Mouse (Mus musculus) hindbrain, embryonic 14.5 days (tissue): ENCODE measurements at regions not wholly inside any gene's neighbourhood (a gene's known extent, or its start where the extent isn't known, plus 50 kb on each side); places are given as distances from the start of the nearest gene placed in this dataset.
A peak's percentile ranks its signal among the peaks of the same experiment; 100 is the strongest.

Experiments used
- ATAC-seq: fragments of 200-750 bp; cut with Nextera tagmentation; 2 replicates; pipeline ENCODE4 v1.8.0; 2017; ENCODE audit warnings: moderate number of reproducible peaks, mild to moderate bottlenecking, moderate TSS enrichment, moderate library complexity; ENCODE audit not compliant: low FRiP score
- DNase-seq: peaks from one replicate; pipeline ENCODE4 v3.0.0-alpha.2; 2015; ENCODE audit warnings: low spot score
- H3K27ac ChIP-seq: fragments of 300-500 bp; sonication (generic); 2 replicates; pipeline ENCODE4 v1.5.1; 2014; ENCODE audit warnings: mild to moderate bottlenecking, moderate library complexity
- H3K27me3 ChIP-seq: fragments of 300-500 bp; sonication (generic); 2 replicates; pipeline ENCODE4 v1.6.1; 2014; ENCODE audit warnings: mild to moderate bottlenecking, low read length, mixed read lengths; ENCODE audit not compliant: control insufficient read depth, insufficient read depth
- H3K36me3 ChIP-seq: fragments of 300-500 bp; sonication (generic); replicated peaks from 2 replicates; pipeline ENCODE4 v1.6.1; 2014; ENCODE audit not compliant: control insufficient read depth, insufficient read depth
- H3K4me1 ChIP-seq: fragments of 300-500 bp; sonication (generic); replicated peaks from 2 replicates; pipeline ENCODE4 v1.6.1; 2014; ENCODE audit warnings: antibody characterized with exemption, low read length, mixed read lengths; ENCODE audit not compliant: control insufficient read depth, insufficient read depth
- H3K4me2 ChIP-seq: fragments of 300-500 bp; sonication (generic); replicated peaks from 2 replicates; pipeline ENCODE4 v1.6.1; 2014; ENCODE audit warnings: mild to moderate bottlenecking, moderate library complexity
- H3K4me3 ChIP-seq: fragments of 300-500 bp; sonication (generic); replicated peaks from 2 replicates; pipeline ENCODE4 v1.5.1; 2014; ENCODE audit warnings: mild to moderate bottlenecking, low read length
- H3K9ac ChIP-seq: fragments of 300-500 bp; sonication (generic); 2 replicates; pipeline ENCODE4 v1.6.1; 2014
- H3K9me3 ChIP-seq: fragments of 300-500 bp; sonication (generic); 2 replicates; pipeline ENCODE4 v1.6.1; 2016; ENCODE audit warnings: low read length; ENCODE audit not compliant: control insufficient read depth
- WGBS: fragments of 180-500 bp; shearing (Covaris S2); extraction: QIAGEN DNeasy Blood & Tissue Kit; methylation state at CpG from one replicate; pipeline ENCODE4 v1.1.7; 2014; 5-methylcytosine and 5-hydroxymethylcytosine counted together

DNA sequence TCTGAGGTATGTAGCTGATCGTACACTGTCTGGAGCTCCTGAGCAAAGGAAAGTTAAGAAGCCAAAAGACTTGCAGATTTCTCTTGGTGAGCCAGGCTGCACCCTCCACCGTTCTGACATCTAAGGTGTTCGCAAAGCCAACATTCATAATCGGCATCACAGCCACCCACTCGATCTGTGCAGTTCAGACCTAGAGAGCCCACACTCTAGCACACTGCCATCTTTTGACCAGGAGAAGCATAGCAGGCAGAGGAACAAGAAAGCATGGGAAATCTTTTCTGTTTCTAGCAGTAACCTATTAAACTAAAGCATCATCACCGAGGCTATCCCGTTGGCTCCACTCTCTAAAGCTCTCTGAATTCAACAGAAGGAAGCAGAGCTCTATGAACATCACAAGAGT lies 59.2 kb downstream of the Areg start:
- Histone ChIP-seq H3K4me2 (no peak overlapping the region), H3K4me1 (no peaks in the 10 kb centered on the region), H3K9ac (no peak overlapping the region), H3K4me3 (no peak overlapping the region), H3K36me3 (no peaks in the 10 kb centered on the region), H3K27ac (no peak overlapping the region), H3K27me3 (no peaks in the 10 kb centered on the region), H3K9me3 (no peaks in the 10 kb centered on the region)
- 53% methylated on average over 7 of the region's 7 CpGs for WGBS
- DNase-seq (peak; percentile 64), ATAC-seq (peak; percentile 75)

DNA sequence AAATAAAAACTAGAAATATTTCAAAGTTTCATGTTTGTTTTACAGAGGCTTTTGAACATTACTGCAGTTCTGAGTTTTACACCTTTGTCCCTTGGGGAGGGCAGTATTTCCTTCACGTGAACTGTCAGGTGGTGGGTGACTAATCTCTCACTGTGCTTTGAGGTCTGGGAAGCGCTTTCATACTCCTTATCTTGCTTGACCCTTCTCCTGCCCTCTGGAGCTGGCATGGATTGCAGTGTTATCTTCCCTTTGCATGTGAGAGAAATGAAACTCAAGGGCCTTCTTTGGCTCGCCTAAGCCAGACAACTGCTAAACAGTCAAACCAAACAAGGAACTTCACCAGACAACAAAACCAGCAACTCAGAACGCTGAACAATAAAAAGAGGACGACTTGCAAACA lies 61.0 kb downstream of the Areg start:
- Histone ChIP-seq H3K27ac (no peak overlapping the region), H3K27me3 (no peaks in the 10 kb centered on the region), H3K9ac (no peak overlapping the region), H3K4me3 (no peak overlapping the region), H3K4me1 (no peaks in the 10 kb centered on the region), H3K4me2 (no peak overlapping the region), H3K9me3 (no peaks in the 10 kb centered on the region), H3K36me3 (no peaks in the 10 kb centered on the region)
- DNase-seq (no peak), ATAC-seq (no peak)
- WGBS, result 81% methylated on average over 5 of the region's 5 CpGs

DNA sequence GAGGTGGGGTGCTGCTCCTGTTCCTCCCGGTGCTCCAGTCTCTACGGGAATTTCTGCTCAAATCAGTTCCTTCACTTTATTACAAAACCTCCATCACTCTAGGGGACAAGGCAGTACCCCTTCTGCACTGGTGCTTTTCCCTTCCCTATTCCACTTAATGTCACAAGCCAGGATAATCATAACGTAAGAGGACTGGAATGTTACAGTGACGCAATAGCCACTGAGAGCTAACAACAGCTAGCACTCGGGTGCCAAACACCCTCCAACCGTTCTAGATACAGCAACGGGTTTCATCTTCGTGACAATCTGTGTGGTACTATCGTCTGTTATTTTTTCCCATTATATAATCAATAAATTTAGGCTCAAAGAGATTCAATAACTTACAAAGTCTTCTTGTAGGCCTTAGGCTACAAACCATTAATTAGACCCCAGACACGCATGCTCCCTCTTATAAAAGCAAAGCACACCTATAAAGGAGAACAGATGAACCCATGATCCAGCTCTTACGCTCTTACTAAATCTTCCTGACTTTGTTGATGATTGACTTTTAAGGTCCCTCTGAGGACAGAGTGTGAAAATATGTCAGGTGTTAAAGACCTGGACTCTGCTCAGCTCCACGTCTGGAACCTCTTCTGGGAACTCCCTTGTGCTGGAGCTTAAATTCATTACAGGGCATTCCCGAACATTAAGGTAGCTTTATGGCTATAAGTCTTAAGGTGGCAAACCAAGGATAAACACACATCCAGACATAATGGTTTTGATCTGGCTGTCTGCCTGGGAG lies 65.0 kb downstream of the Areg start:
- Histone ChIP-seq H3K9ac (no peak overlapping the region), H3K4me3 (no peak overlapping the region), H3K9me3 (no peaks in the 10 kb centered on the region), H3K27me3 (no peaks in the 10 kb centered on the region), H3K36me3 (no peaks in the 10 kb centered on the region), H3K27ac (no peak overlapping the region), H3K4me1 (no peaks in the 10 kb centered on the region), H3K4me2 (no peak overlapping the region)
- WGBS, result 88% methylated on average over 13 of the region's 13 CpGs
- ATAC-seq, result no peak
- DNase-seq, result no peak

DNA sequence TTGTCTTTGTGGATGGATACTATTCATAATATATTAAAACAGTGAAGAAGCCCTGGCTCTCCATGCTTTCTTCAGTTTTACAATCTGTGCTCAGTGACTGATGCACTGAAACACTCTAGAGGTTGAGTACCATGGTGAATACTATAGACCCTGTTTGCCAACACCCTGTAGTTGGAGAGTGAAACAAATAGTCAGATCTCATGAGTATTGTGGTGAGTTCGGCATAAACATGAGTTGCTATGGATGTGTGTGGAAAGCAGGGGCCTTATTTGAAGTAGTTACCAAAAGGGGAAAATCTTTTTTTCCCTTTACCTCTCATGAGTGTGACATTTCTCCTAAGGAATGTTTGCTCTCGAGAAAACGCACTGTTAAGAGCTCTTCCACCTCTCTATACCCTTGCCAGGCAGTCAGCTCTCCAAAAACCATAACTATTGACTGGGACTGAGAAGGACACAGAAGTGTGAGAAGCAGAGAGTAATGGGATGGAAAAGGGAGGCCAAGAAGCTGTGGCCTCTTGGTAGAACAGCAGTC lies 66.0 kb downstream of the Areg start:
- Histone ChIP-seq H3K27me3 (no peaks in the 10 kb centered on the region), H3K9ac (no peak overlapping the region), H3K4me2 (no peak overlapping the region), H3K4me3 (no peak overlapping the region), H3K4me1 (no peaks in the 10 kb centered on the region), H3K9me3 (no peaks in the 10 kb centered on the region), H3K36me3 (no peaks in the 10 kb centered on the region), H3K27ac (no peak overlapping the region)
- ATAC-seq (no peak), DNase-seq (no peak)
- WGBS, result 89% methylated on average over 3 of the region's 3 CpGs

DNA sequence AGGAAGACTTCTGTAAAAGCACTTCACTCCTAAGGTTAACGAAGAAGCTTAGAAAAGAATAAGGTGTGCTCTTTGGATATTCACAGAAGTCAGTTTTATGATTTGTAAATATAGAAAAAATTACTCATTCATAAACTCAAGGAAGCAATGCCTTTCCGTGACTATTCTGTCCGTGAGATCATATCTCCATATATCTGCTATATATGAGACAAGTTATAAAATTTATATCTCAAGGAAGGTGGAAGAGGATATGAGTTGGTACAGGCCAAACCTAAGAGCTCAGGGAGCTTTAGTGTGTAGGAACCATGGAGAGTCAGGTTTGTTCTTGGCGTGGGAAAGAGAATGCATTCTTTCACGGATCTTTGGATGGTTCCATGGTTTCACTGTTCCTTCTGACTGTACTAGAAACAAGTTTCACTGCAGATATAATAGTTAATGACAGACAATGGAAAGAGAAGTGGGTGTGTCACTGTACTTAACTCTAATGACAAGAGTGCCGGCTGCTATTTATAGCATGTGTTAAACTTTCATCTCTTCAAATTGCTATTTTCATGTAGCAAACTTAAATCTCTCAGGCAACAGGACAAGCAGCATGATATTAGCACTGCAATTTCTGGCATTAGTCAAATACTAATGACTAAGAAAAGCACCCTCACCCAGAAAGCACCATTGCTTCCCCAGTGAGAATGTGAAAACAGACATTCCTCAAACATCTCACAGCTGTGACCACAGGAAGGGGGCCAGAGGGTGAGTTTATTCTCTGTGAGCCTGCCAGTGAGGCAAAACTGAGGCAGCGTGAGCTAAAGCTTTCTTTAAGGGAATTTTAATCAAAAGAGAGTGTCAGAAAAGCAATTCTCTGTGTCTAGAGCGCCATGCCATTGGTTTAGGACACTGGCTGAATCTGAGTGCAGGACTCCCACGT lies 67.4 kb downstream of the Areg start:
- ATAC-seq, result no peak
- no peak overlapping the region for H3K4me3 ChIP-seq
- H3K9me3 ChIP-seq, result no peaks in the 10 kb centered on the region
- no peak overlapping the region for H3K4me2 ChIP-seq
- H3K4me1 ChIP-seq, result no peaks in the 10 kb centered on the region
- no peaks in the 10 kb centered on the region for H3K36me3 ChIP-seq
- no peak overlapping the region for H3K9ac ChIP-seq
- no peak for DNase-seq
- H3K27me3 ChIP-seq, result no peaks in the 10 kb centered on the region
- no peak overlapping the region for H3K27ac ChIP-seq
- WGBS, result 80% methylated on average over 9 of the region's 9 CpGs

DNA sequence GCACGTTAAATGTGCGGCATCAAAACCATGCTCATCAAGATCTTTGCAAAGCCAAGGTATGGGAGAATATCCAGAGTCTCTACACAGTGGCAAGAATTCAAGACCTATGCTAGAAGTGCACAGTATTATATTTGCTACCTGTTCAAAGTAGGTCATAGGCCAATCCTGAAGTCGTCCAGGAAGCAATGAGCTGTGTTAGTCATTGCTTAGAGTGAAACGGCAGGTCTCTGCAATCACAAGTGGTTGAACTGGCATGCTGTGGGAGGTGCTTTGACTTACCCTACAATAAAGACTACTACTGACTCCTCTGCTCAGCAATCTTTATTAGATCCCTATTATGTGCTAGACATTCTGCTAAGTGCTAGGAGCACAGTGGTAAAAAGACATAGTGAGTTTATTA lies 80.8 kb downstream of the Areg start:
- H3K4me2 ChIP-seq, result no peak overlapping the region
- no peak overlapping the region for H3K4me3 ChIP-seq
- H3K9ac ChIP-seq, result no peak overlapping the region
- no peaks in the 10 kb centered on the region for H3K9me3 ChIP-seq
- H3K27me3 ChIP-seq, result no peaks in the 10 kb centered on the region
- no peak overlapping the region for H3K27ac ChIP-seq
- ATAC-seq (no peak), DNase-seq (no peak)
- 89% methylated on average over 4 of the region's 4 CpGs for WGBS
- H3K36me3 ChIP-seq, result no peaks in the 10 kb centered on the region
- H3K4me1 ChIP-seq, result no peaks in the 10 kb centered on the region

DNA sequence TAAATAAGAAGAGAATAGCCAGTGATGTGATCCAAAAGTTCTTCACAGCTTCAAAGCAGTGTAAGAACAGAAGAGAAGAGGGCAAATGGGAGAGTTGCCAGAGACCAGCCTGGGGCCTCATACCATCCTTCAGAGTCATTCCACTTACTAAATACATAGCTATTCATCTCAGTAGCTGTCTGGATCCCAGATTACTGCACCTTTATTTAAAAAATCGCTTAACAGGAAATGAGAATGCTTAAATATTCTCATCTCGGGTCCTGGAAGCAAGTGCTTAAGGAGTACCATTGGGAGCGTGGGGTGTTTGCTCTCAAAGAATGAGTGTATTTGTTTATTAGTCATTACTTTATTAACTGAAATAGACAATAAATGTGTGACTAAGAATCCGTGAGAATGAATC lies 102.3 kb downstream of the Areg start:
- H3K27me3 ChIP-seq, result no peaks in the 10 kb centered on the region
- no peak overlapping the region for H3K9ac ChIP-seq
- H3K4me2 ChIP-seq, result no peak overlapping the region
- no peak for ATAC-seq
- H3K4me1 ChIP-seq, result no peaks in the 10 kb centered on the region
- no peak for DNase-seq
- no peaks in the 10 kb centered on the region for H3K36me3 ChIP-seq
- 78% methylated on average over 4 of the region's 4 CpGs for WGBS
- no peak overlapping the region for H3K27ac ChIP-seq
- no peak overlapping the region for H3K4me3 ChIP-seq
- H3K9me3 ChIP-seq, result no peaks in the 10 kb centered on the region

DNA sequence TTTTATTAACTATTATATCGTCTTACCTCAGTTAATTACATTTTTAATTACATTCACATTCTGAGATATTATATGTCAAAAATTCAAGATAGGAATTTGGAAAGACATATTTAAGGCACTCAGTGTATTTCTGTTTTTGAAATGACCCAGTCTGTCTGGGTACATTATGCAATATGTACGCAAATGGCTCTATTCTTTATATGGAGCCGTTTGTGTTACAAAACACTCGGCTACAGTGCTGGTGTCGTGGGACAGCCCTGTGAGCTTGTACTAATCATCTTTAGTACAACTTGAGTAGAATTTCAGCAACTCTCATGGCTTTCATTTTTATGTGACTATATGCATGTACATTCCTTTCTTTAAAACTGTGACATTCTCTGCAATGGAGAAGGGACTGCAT lies 108.0 kb downstream of the Areg start:
- H3K27ac ChIP-seq, result no peak overlapping the region
- no peaks in the 10 kb centered on the region for H3K4me1 ChIP-seq
- no peaks in the 10 kb centered on the region for H3K36me3 ChIP-seq
- 90% methylated on average over 5 of the region's 5 CpGs for WGBS
- no peaks in the 10 kb centered on the region for H3K9me3 ChIP-seq
- H3K9ac ChIP-seq, result no peak overlapping the region
- no peaks in the 10 kb centered on the region for H3K27me3 ChIP-seq
- no peak overlapping the region for H3K4me3 ChIP-seq
- no peak overlapping the region for H3K4me2 ChIP-seq
- ATAC-seq, result no peak
- DNase-seq, result peak; percentile 23

DNA sequence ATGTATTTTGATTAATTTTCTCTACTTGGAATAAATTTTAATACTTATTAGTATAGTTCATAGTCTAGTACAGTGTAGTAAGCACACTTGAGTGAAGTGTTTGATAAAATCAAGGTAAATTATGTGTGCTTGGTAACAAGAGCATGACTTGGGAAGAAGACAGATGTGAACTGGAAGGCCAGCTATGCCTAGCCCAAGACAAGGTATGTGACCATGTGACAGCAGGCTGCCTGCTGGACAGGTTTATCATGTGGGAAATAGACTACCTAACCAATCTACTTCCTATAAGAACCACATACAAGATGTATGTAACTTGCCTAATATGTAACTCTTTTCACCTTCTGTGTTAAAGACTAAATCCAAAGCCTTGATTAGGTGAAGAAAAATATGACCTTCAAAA lies 122.5 kb downstream of the Areg start:
- H3K27me3 ChIP-seq, result no peaks in the 10 kb centered on the region

More for the DNA sequence above, 122.5 kb downstream of the Areg start:
- DNase-seq (no peak), ATAC-seq (no peak)
- no peaks in the 10 kb centered on the region for H3K36me3 ChIP-seq
- no peak overlapping the region for H3K4me2 ChIP-seq
- no peak overlapping the region for H3K9ac ChIP-seq
- no peaks in the 10 kb centered on the region for H3K9me3 ChIP-seq
- no peaks in the 10 kb centered on the region for H3K4me1 ChIP-seq
- no peak overlapping the region for H3K27ac ChIP-seq
- H3K4me3 ChIP-seq, result no peak overlapping the region
